Mouse (Mus musculus) hindbrain, embryonic 15.5 days (tissue): ENCODE results near the gene Hdx. TPM values are rescaled to one million over a fixed set of nuclear protein-coding genes. Genes with fewer than 3 reads are reported as not detected.

Source experiments
- ATAC-seq: fragments of 200-750 bp; cut with Nextera tagmentation; 2 replicates; pipeline ENCODE4 v1.8.0; 2017; ENCODE audit warnings: low read depth, moderate number of reproducible peaks, moderate TSS enrichment; ENCODE audit not compliant: low FRiP score
- H3K27ac ChIP-seq: fragments of 300-500 bp; sonication (generic); replicated peaks from 2 replicates; pipeline ENCODE4 v1.5.1; 2015; ENCODE audit warnings: mild to moderate bottlenecking, inconsistent platforms
- H3K27me3 ChIP-seq: fragments of 300-500 bp; sonication (generic); 2 replicates; pipeline ENCODE4 v1.6.1; 2015; ENCODE audit warnings: control low read depth, inconsistent platforms
- H3K36me3 ChIP-seq: fragments of 300-500 bp; sonication (generic); 2 replicates; pipeline ENCODE4 v1.6.1; 2015; ENCODE audit warnings: control low read depth, inconsistent platforms
- H3K4me1 ChIP-seq: fragments of 300-500 bp; sonication (generic); replicated peaks from 2 replicates; pipeline ENCODE4 v1.6.1; 2015; ENCODE audit warnings: control low read depth, inconsistent platforms
- H3K4me2 ChIP-seq: fragments of 300-500 bp; sonication (generic); 2 replicates; pipeline ENCODE4 v1.6.1; 2015; ENCODE audit warnings: moderate library complexity, mild to moderate bottlenecking, inconsistent platforms
- H3K4me3 ChIP-seq: fragments of 300-500 bp; sonication (generic); 2 replicates; pipeline ENCODE4 v1.5.1; 2015; ENCODE audit warnings: mild to moderate bottlenecking, inconsistent platforms
- H3K9ac ChIP-seq: fragments of 300-500 bp; sonication (generic); 2 replicates; pipeline ENCODE4 v1.6.1; 2015; ENCODE audit warnings: inconsistent platforms
- H3K9me3 ChIP-seq: fragments of 300-500 bp; sonication (generic); 2 replicates; pipeline ENCODE4 v1.6.1; 2016; ENCODE audit warnings: control low read depth, inconsistent platforms
- WGBS: fragments of 180-500 bp; shearing (Covaris S2); methylation state at CpG from one replicate; pipeline ENCODE4 v1.1.7; 2015; 5-methylcytosine and 5-hydroxymethylcytosine counted together
- polyA plus RNA-seq: library from polyadenylated mRNA; unstranded; fragments of >200 nt; fragmentation: Nextera tagmentation; extraction: Ambion mirVana; gene quantifications from 2 replicates; pipeline ENCODE4 v1.2.1, GENCODE M21; 2015

Hdx gene
- 1.5 and 1.6 TPM in 2 replicates for polyA plus RNA-seq

GRCm38 (mm10) chrX:111696356-111697282 is at the start of gene Hdx:
Hdx (minus strand) TSS chrX:111697079.
- 17% methylated on average over 26 of the region's 26 CpGs for WGBS
- H3K27me3 ChIP-seq: no peaks in the 10 kb centered on the region
- H3K9ac ChIP-seq: peak within 1 kb of the TSS; percentile 57
- peak within 1 kb of the TSS; percentile 85 for H3K27ac ChIP-seq
- peak within 1 kb of the TSS; percentile 57 for H3K4me2 ChIP-seq
- ATAC-seq: peak; percentile 95
- H3K9me3 ChIP-seq: no peaks in the 10 kb centered on the region
- H3K36me3 ChIP-seq: no peaks in the 10 kb centered on the region
- H3K4me1 ChIP-seq: no peaks in the 10 kb centered on the region
- H3K4me3 ChIP-seq: peak within 1 kb of the TSS; percentile 54

GRCm38 (mm10) chrX:111685665-111686064 is 11.2 kb downstream of the Hdx start:
- Histone ChIP-seq H3K27me3 (no peaks in the 10 kb centered on the region), H3K4me1 (no peaks in the 10 kb centered on the region), H3K36me3 (no peaks in the 10 kb centered on the region), H3K4me3 (no peak overlapping the region), H3K9me3 (no peaks in the 10 kb centered on the region), H3K9ac (no peak overlapping the region), H3K4me2 (no peak overlapping the region), H3K27ac (no peak overlapping the region)
- no peak for ATAC-seq
- 60% methylated on average over 3 of the region's 3 CpGs for WGBS

- H3K36me3 ChIP-seq: no peaks in the 10 kb centered on the region
- no peak overlapping the region for H3K9ac ChIP-seq
- no peaks in the 10 kb centered on the region for H3K4me1 ChIP-seq
- H3K4me3 ChIP-seq: no peak overlapping the region
- no peak for ATAC-seq
- no peaks in the 10 kb centered on the region for H3K9me3 ChIP-seq
- no peak overlapping the region for H3K4me2 ChIP-seq
- H3K27ac ChIP-seq: no peak overlapping the region
- WGBS: 68% methylated on average over 3 of the region's 3 CpGs
- no peaks in the 10 kb centered on the region for H3K27me3 ChIP-seq
These were observed 25.2 kb downstream of the Hdx start for GRCm38 (mm10) chrX:111671685-111672084.

- no peak for ATAC-seq
- Histone ChIP-seq H3K27ac (no peak overlapping the region), H3K36me3 (no peaks in the 10 kb centered on the region), H3K4me1 (no peaks in the 10 kb centered on the region), H3K27me3 (no peaks in the 10 kb centered on the region), H3K4me2 (no peak overlapping the region), H3K4me3 (no peak overlapping the region), H3K9ac (no peak overlapping the region), H3K9me3 (no peaks in the 10 kb centered on the region)
- 59% methylated on average over 5 of the region's 5 CpGs for WGBS
These were observed 36.5 kb downstream of the Hdx start for GRCm38 (mm10) chrX:111660381-111660780.

GRCm38 (mm10) chrX:111658671-111659070 is 38.2 kb downstream of the Hdx start:
- Histone ChIP-seq H3K4me2 (no peak overlapping the region), H3K4me3 (no peak overlapping the region), H3K27me3 (no peaks in the 10 kb centered on the region), H3K4me1 (no peaks in the 10 kb centered on the region), H3K27ac (no peak overlapping the region), H3K9me3 (no peaks in the 10 kb centered on the region), H3K36me3 (no peaks in the 10 kb centered on the region), H3K9ac (no peak overlapping the region)
- 94% methylated on average over 4 of the region's 4 CpGs for WGBS
- no peak for ATAC-seq

- Histone ChIP-seq H3K9ac (no peak overlapping the region), H3K27ac (no peak overlapping the region), H3K36me3 (no peaks in the 10 kb centered on the region), H3K4me3 (no peak overlapping the region), H3K4me1 (no peaks in the 10 kb centered on the region), H3K27me3 (no peaks in the 10 kb centered on the region), H3K9me3 (no peaks in the 10 kb centered on the region), H3K4me2 (no peak overlapping the region)
- ATAC-seq: no peak
- WGBS: 79% methylated on average over 4 of the region's 4 CpGs
These were observed 51.9 kb downstream of the Hdx start for GRCm38 (mm10) chrX:111644945-111645344.

GRCm38 (mm10) chrX:111640616-111641015 is 56.3 kb downstream of the Hdx start:
- H3K9ac ChIP-seq: no peak overlapping the region
- no peak overlapping the region for H3K4me2 ChIP-seq
- no peaks in the 10 kb centered on the region for H3K9me3 ChIP-seq
- H3K4me3 ChIP-seq: no peak overlapping the region
- 92% methylated on average over 5 of the region's 5 CpGs for WGBS
- ATAC-seq: no peak
- H3K27me3 ChIP-seq: no peaks in the 10 kb centered on the region
- H3K4me1 ChIP-seq: no peaks in the 10 kb centered on the region
- H3K27ac ChIP-seq: no peak overlapping the region
- H3K36me3 ChIP-seq: no peaks in the 10 kb centered on the region

- Histone ChIP-seq H3K4me2 (no peak overlapping the region), H3K27me3 (no peaks in the 10 kb centered on the region), H3K4me1 (no peaks in the 10 kb centered on the region), H3K4me3 (no peak overlapping the region), H3K27ac (no peak overlapping the region), H3K9me3 (no peaks in the 10 kb centered on the region), H3K36me3 (no peaks in the 10 kb centered on the region), H3K9ac (no peak overlapping the region)
- WGBS: 55% methylated on average over 2 of the region's 2 CpGs
- ATAC-seq: no peak
These were observed 99.2 kb downstream of the Hdx start for GRCm38 (mm10) chrX:111597631-111598161.

GRCm38 (mm10) chrX:111587616-111588015 is 109.3 kb downstream of the Hdx start:
- ATAC-seq: no peak

GRCm38 (mm10) chrX:111577044-111577443 is 119.8 kb downstream of the Hdx start:
- no peak overlapping the region for H3K4me3 ChIP-seq
- no peaks in the 10 kb centered on the region for H3K36me3 ChIP-seq
- no peaks in the 10 kb centered on the region for H3K4me1 ChIP-seq
- ATAC-seq: no peak
- no peak overlapping the region for H3K4me2 ChIP-seq
- no peaks in the 10 kb centered on the region for H3K27me3 ChIP-seq
- no peak overlapping the region for H3K9ac ChIP-seq
- H3K9me3 ChIP-seq: no peaks in the 10 kb centered on the region
- 81% methylated on average over 2 of the region's 2 CpGs for WGBS
- H3K27ac ChIP-seq: no peak overlapping the region

More at GRCm38 (mm10) chrX:111587616-111588015, 109.3 kb downstream of the Hdx start:
- no peaks in the 10 kb centered on the region for H3K9me3 ChIP-seq
- no peak overlapping the region for H3K4me2 ChIP-seq
- no peak overlapping the region for H3K27ac ChIP-seq
- H3K36me3 ChIP-seq: no peaks in the 10 kb centered on the region
- H3K9ac ChIP-seq: no peak overlapping the region
- H3K27me3 ChIP-seq: no peaks in the 10 kb centered on the region
- no peaks in the 10 kb centered on the region for H3K4me1 ChIP-seq
- WGBS: 73% methylated on average over 4 of the region's 4 CpGs
- H3K4me3 ChIP-seq: no peak overlapping the region

- Histone ChIP-seq H3K27me3 (no peaks in the 10 kb centered on the region), H3K36me3 (no peaks in the 10 kb centered on the region), H3K4me3 (no peak within 1 kb of the TSS), H3K9me3 (no peaks in the 10 kb centered on the region), H3K9ac (no peak within 1 kb of the TSS), H3K4me1 (no peaks in the 10 kb centered on the region), H3K4me2 (no peak within 1 kb of the TSS), H3K27ac (no peak within 1 kb of the TSS)
- 71% methylated on average over 10 of the region's 10 CpGs for WGBS
- no peak for ATAC-seq
These were observed 159.0 kb downstream of the Hdx start, which contains the start of gene Rps6ka6 for GRCm38 (mm10) chrX:111537859-111538258. Rps6ka6 (minus strand) TSS chrX:111537959.
